Mouse (Mus musculus) spleen, postnatal 0 days (tissue): ENCODE measurements around the gene Drd4. TPM values are rescaled to one million over a fixed set of nuclear protein-coding genes. Genes with fewer than 3 reads are reported as not detected.

Experiments used
- polyA plus RNA-seq: library from polyadenylated mRNA; unstranded; fragments of >200 nt; fragmentation: Nextera tagmentation; extraction: Ambion mirVana; gene quantifications from 2 replicates; pipeline ENCODE4 v1.2.1, GENCODE M21; 2015

Drd4 gene
- 0.10 and 0.55 TPM in 2 replicates for polyA plus RNA-seq

GRCm38 (mm10) chr7:141291921-141292582 lies at the start of gene Drd4:
Drd4 (plus strand) TSS chr7:141292006.

GRCm38 (mm10) chr7:141265739-141266561 lies 25.9 kb upstream of the Drd4 start, which contains the start of gene Irf7:
Irf7 (minus strand) TSS chr7:141266481.

GRCm38 (mm10) chr7:141276546-141276945 lies 15.3 kb upstream of the Drd4 start, which contains the start of gene Cdhr5:
Cdhr5 (minus strand) TSS chr7:141276786.

GRCm38 (mm10) chr7:141278766-141279590 lies 12.8 kb upstream of the Drd4 start, which contains the start of gene Sct:
Sct (minus strand) TSS chr7:141279133.

GRCm38 (mm10) chr7:141327469-141328372 lies 35.9 kb downstream of the Drd4 start, which contains the start of the genes Deaf1 and Tmem80:
Deaf1 (minus strand) TSS chr7:141327690.
Tmem80 (plus strand) TSS chr7:141327739.

GRCm38 (mm10) chr7:141338576-141339131 lies 46.8 kb downstream of the Drd4 start, which contains the start of gene Eps8l2:
Eps8l2 (plus strand) TSS chr7:141338880.

Other genes starting within 250 kb of the Drd4 start
- gene B4galnt4, start 230.9 kb upstream of the Drd4 start, polyA plus RNA-seq = 0.29 and 0.49 TPM in 2 replicates
- 2.2 and 3.6 TPM in 2 replicates for gene Pkp3, start 213.8 kb upstream of the Drd4 start, polyA plus RNA-seq
- gene Sigirr, start 191.4 kb upstream of the Drd4 start, polyA plus RNA-seq = 8.6 and 9.9 TPM in 2 replicates
- gene Ano9, start 174.2 kb upstream of the Drd4 start, polyA plus RNA-seq = 0.29 and 0.60 TPM in 2 replicates
- gene Ptdss2, start 169.6 kb upstream of the Drd4 start, polyA plus RNA-seq = 137 and 167 TPM in 2 replicates
- 61.3 and 72.7 TPM in 2 replicates for gene Rnh1, start 119.1 kb upstream of the Drd4 start, polyA plus RNA-seq
- 62.2 and 63.7 TPM in 2 replicates for gene Hras, start 98.0 kb upstream of the Drd4 start, polyA plus RNA-seq
- 4.3 and 4.7 TPM in 2 replicates for gene Lrrc56, start 97.8 kb upstream of the Drd4 start, polyA plus RNA-seq
- gene Lmntd2, start 77.9 kb upstream of the Drd4 start, polyA plus RNA-seq = 0.22 and 0.33 TPM in 2 replicates
- gene Rassf7, start 76.1 kb upstream of the Drd4 start, polyA plus RNA-seq = 9.9 and 12.2 TPM in 2 replicates
- gene Phrf1, start 63.2 kb upstream of the Drd4 start, polyA plus RNA-seq = 32.7 and 37.2 TPM in 2 replicates
- gene Irf7, start 25.5 kb upstream of the Drd4 start, polyA plus RNA-seq = 32.5 and 46.0 TPM in 2 replicates
- 0.07 and 0.11 TPM in 2 replicates for gene Cdhr5, start 15.2 kb upstream of the Drd4 start, polyA plus RNA-seq
- gene Sct, start 12.9 kb upstream of the Drd4 start, polyA plus RNA-seq = 10.2 and 15.9 TPM in 2 replicates
- gene Deaf1, start 35.7 kb downstream of the Drd4 start, polyA plus RNA-seq = 26.7 and 31.4 TPM in 2 replicates
- 25.3 and 26.4 TPM in 2 replicates for gene Tmem80, start 35.7 kb downstream of the Drd4 start, polyA plus RNA-seq
- 1.6 and 2.0 TPM in 2 replicates for gene Eps8l2, start 46.9 kb downstream of the Drd4 start, polyA plus RNA-seq
- gene Taldo1, start 100.2 kb downstream of the Drd4 start, polyA plus RNA-seq = 532 and 557 TPM in 2 replicates
- gene Gatd1, start 122.1 kb downstream of the Drd4 start, polyA plus RNA-seq = 27.9 and 38.0 TPM in 2 replicates
- gene Cend1, start 137.5 kb downstream of the Drd4 start, polyA plus RNA-seq = 0.17 TPM in 1 of 2 replicates, not detected in the other
- 9.6 and 12.0 TPM in 2 replicates for gene Slc25a22, start 145.9 kb downstream of the Drd4 start, polyA plus RNA-seq
- 11.9 and 14.1 TPM in 2 replicates for gene Pidd1, start 152.0 kb downstream of the Drd4 start, polyA plus RNA-seq
- gene Rplp2, start 155.4 kb downstream of the Drd4 start, polyA plus RNA-seq = 1,725 and 1,765 TPM in 2 replicates
- gene Pnpla2, start 163.2 kb downstream of the Drd4 start, polyA plus RNA-seq = 23.6 and 27.5 TPM in 2 replicates
- 12.7 and 15.8 TPM in 2 replicates for gene Cracr2b, start 169.1 kb downstream of the Drd4 start, polyA plus RNA-seq
- gene Cd151, start 175.4 kb downstream of the Drd4 start, polyA plus RNA-seq = 9.2 and 10.5 TPM in 2 replicates
- 56.8 and 65.1 TPM in 2 replicates for gene Polr2l, start 183.1 kb downstream of the Drd4 start, polyA plus RNA-seq
- 65.7 and 84.5 TPM in 2 replicates for gene Tspan4, start 183.2 kb downstream of the Drd4 start, polyA plus RNA-seq
- gene Chid1, start 247.9 kb downstream of the Drd4 start, polyA plus RNA-seq = 14.0 and 14.6 TPM in 2 replicates